Mouse (Mus musculus) thymus, adult 2 months (tissue): ENCODE measurements around the gene Wdr66.
A peak's percentile ranks its signal among the peaks of the same experiment; 100 is the strongest.

Experiments
- CTCF ChIP-seq: fragments of 200-500 bp; IDR thresholded peaks from 2 replicates; pipeline ENCODE4 v1.5.1; 2012; ENCODE audit warnings: mild to moderate bottlenecking, control low read depth, low read length, moderate library complexity, borderline replicate concordance; ENCODE audit not compliant: control insufficient read depth, poor library complexity, insufficient read depth; ENCODE audit errors: extremely low read depth
- POLR2A ChIP-seq: fragments of 200-500 bp; IDR thresholded peaks from 2 replicates; pipeline ENCODE4 v1.6.1; 2012; ENCODE audit warnings: mild to moderate bottlenecking, low read length, control low read depth, moderate library complexity; ENCODE audit not compliant: control insufficient read depth, poor library complexity, insufficient read depth; ENCODE audit errors: extremely low read depth

GRCm38 (mm10) chr5:123315219-123315866, 63.4 kb downstream of the Wdr66 start:
- TF ChIP-seq CTCF (no peak), POLR2A (peak; percentile 25; the same call in 1 of the 2 replicates)
